Mouse (Mus musculus): Measurements from ENCODE around the gene Osr1.

The Osr1 gene

GRCm38 (mm10) chr12:9585085-9585453 is 15.2 kb downstream of the Osr1 start:
- DNase-seq (ENCODE audit: low read depth in 1 of 2, low spot score in 2 of 2) = no peak

- DNase-seq (ENCODE audit: low read depth in 1 of 2, low spot score in 2 of 2) = no peak
Measured at GRCm38 (mm10) chr12:9587732-9588131, 17.8 kb downstream of the Osr1 start.

- DNase-seq (ENCODE audit: low read depth in 1 of 2, low spot score in 2 of 2) = no peak
Measured at GRCm38 (mm10) chr12:9589561-9590134, 19.7 kb downstream of the Osr1 start.

- no peak for DNase-seq (ENCODE audit: low read depth in 1 of 2, low spot score in 2 of 2)
Measured at GRCm38 (mm10) chr12:9591141-9591540, 21.2 kb downstream of the Osr1 start.

GRCm38 (mm10) chr12:9598219-9598618 is 28.3 kb downstream of the Osr1 start:
- no peak for DNase-seq (ENCODE audit: low read depth in 1 of 2, low spot score in 2 of 2)
